Mouse (Mus musculus): ENCODE results near the gene Pgls.
A peak's percentile ranks its signal among the peaks of the same experiment; 100 is the strongest.

Pgls gene

GRCm38 (mm10) chr8:71591471-71592373 lies at the start of gene Pgls:
Gene Pgls, plus strand, starts transcription at chr8:71592176.
- peak; percentile 97 for DNase-seq (ENCODE audit: low spot score)

- peak; percentile 100 for DNase-seq (ENCODE audit: low spot score)
Observed at GRCm38 (mm10) chr8:71542632-71543343, 49.2 kb upstream of the Pgls start, which contains the start of gene Mvb12a. Gene Mvb12a, plus strand, starts transcription at chr8:71542922.

- no peak for DNase-seq (ENCODE audit: low spot score)
Observed at GRCm38 (mm10) chr8:71543755-71544154, 48.2 kb upstream of the Pgls start.

GRCm38 (mm10) chr8:71545053-71545452 lies 46.9 kb upstream of the Pgls start:
- DNase-seq (ENCODE audit: low spot score): no peak

GRCm38 (mm10) chr8:71547590-71547989 lies 44.4 kb upstream of the Pgls start:
- DNase-seq (ENCODE audit: low spot score): no peak

GRCm38 (mm10) chr8:71550754-71551153 lies 41.2 kb upstream of the Pgls start:
- DNase-seq (ENCODE audit: low spot score): no peak

GRCm38 (mm10) chr8:71552770-71553169 lies 39.2 kb upstream of the Pgls start:
- DNase-seq (ENCODE audit: low spot score): no peak

- DNase-seq (ENCODE audit: low spot score): no peak
Observed at GRCm38 (mm10) chr8:71554001-71554400, 38.0 kb upstream of the Pgls start.

- no peak for DNase-seq (ENCODE audit: low spot score)
Observed at GRCm38 (mm10) chr8:71554644-71555043, 37.3 kb upstream of the Pgls start.

GRCm38 (mm10) chr8:71558071-71558957 lies 33.7 kb upstream of the Pgls start, which contains the start of gene Tmem221:
Gene Tmem221, minus strand, starts transcription at chr8:71558871.
- DNase-seq (ENCODE audit: low spot score): no peak

- DNase-seq (ENCODE audit: low spot score): peak; percentile 88
Observed at GRCm38 (mm10) chr8:71558958-71559690, 32.9 kb upstream of the Pgls start.

- DNase-seq (ENCODE audit: low spot score): no peak
Observed at GRCm38 (mm10) chr8:71560071-71560470, 31.9 kb upstream of the Pgls start.

- DNase-seq (ENCODE audit: low spot score): no peak
Observed at GRCm38 (mm10) chr8:71560765-71561164, 31.2 kb upstream of the Pgls start.

- DNase-seq (ENCODE audit: low spot score): peak; percentile 90
Observed at GRCm38 (mm10) chr8:71561401-71561800, 30.6 kb upstream of the Pgls start.

GRCm38 (mm10) chr8:71562751-71563150 lies 29.2 kb upstream of the Pgls start:
- peak; percentile 59 for DNase-seq (ENCODE audit: low spot score)

- DNase-seq (ENCODE audit: low spot score): no peak
Observed at GRCm38 (mm10) chr8:71563992-71564391, 28.0 kb upstream of the Pgls start.

GRCm38 (mm10) chr8:71566501-71566900 lies 25.5 kb upstream of the Pgls start, which contains the start of gene Nxnl1:
Gene Nxnl1, minus strand, starts transcription at chr8:71566601.
- no peak for DNase-seq (ENCODE audit: low spot score)

GRCm38 (mm10) chr8:71567587-71567986 lies 24.4 kb upstream of the Pgls start:
- no peak for DNase-seq (ENCODE audit: low spot score)

- no peak for DNase-seq (ENCODE audit: low spot score)
Observed at GRCm38 (mm10) chr8:71568387-71568937, 23.5 kb upstream of the Pgls start, which contains the start of gene Slc27a1. Gene Slc27a1, plus strand, starts transcription at chr8:71568882.

GRCm38 (mm10) chr8:71568941-71569340 lies 23.0 kb upstream of the Pgls start:
- DNase-seq (ENCODE audit: low spot score): no peak

Measured in embryo, embryonic 10.5 days (tissue).